Mouse (Mus musculus): ENCODE results near the gene Faap20. TPM values are rescaled to one million over a fixed set of nuclear protein-coding genes. Genes with fewer than 3 reads are reported as not detected.
A peak's percentile ranks its signal among the peaks of the same experiment; 100 is the strongest.
"Not testable (repeated sequence)": the region's sequence is repeated elsewhere in the genome, so short reads cannot be mapped to it uniquely, and the experiment has no call there.

Gene Faap20
- total RNA-seq, 2 experiments from 2014 or later, result 32.1 to 33.0 TPM

GRCm38 (mm10) chr4:155243233-155243632, 6.4 kb upstream of the Faap20 start:
- intact Hi-C loops (cut with DNase I), result no loop called here
- no peak for DNase-seq

DNA sequence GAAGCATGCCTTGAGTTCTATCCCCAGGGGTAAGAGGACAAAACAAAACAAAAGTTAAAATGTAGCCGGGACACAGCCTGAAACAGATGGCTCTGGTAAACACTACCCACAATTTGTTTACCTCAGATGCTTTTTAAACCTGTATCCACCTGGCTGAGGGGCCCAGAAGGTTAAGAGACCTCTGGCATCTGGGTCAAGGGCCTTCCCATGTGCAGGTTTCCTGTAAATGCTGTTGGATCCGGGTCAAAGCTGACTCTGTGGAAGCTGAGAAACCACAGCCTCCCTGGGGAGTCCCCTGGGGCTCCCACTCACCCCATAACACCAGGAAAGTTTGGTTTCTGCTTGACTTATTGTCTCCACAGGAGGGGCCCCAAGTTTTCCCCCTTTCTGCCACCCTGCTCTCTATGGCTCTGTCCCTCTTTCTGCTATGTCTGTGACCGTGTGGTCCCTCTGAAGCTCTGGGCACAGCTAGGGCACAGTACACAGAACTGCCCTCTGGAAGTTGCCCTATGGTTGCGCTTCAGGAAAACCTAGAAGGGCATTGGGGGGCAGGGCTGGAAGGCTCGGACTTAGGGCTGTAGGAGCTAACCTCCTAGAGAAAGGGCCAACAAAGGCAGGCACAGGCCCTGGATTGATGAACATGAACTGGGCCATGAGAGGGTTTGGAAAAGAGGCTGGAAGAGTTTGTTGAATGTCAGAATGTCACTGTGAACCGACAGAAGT, 3.7 kb upstream of the Faap20 start:
- intact Hi-C loops (cut with DNase I), result no loop called here
- DNase-seq, result no peak

DNA sequence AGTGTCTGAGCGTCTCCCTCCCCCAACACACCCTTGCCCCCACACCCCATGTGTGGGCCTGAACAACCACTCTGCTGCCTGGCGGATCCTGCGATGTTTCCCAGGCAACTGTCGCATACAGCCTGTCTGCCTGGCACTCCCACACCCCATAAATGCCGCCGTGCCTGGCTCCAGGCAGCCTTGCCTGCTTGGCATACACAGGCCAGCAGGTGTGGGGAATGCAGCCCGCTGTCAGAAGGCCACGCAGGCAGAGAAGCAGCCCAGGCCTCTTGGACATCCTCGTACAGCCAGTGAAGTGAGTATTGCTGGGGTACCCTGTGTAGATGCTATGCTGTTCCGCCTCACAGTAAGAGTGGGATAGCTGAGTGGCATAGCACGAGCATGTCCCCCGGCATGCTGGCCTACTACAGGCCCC, 2.9 kb upstream of the Faap20 start:
- peak; percentile 82 for DNase-seq
- intact Hi-C loops (cut with DNase I), result no loop called here

GRCm38 (mm10) chr4:155248054-155248453, 1.5 kb upstream of the Faap20 start:
- DNase-seq; intact Hi-C loops (cut with DNase I): not testable (repeated sequence)

- intact Hi-C loops (cut with DNase I), result loop anchor here (1.0 kb wide), 1 partner anchor 154 kb away; no protein-coding TSS in a partner anchor
- peak; percentile 96 for DNase-seq
Observed at GRCm38 (mm10) chr4:155249257-155249647, 350 bp upstream of the Faap20 start.

DNA sequence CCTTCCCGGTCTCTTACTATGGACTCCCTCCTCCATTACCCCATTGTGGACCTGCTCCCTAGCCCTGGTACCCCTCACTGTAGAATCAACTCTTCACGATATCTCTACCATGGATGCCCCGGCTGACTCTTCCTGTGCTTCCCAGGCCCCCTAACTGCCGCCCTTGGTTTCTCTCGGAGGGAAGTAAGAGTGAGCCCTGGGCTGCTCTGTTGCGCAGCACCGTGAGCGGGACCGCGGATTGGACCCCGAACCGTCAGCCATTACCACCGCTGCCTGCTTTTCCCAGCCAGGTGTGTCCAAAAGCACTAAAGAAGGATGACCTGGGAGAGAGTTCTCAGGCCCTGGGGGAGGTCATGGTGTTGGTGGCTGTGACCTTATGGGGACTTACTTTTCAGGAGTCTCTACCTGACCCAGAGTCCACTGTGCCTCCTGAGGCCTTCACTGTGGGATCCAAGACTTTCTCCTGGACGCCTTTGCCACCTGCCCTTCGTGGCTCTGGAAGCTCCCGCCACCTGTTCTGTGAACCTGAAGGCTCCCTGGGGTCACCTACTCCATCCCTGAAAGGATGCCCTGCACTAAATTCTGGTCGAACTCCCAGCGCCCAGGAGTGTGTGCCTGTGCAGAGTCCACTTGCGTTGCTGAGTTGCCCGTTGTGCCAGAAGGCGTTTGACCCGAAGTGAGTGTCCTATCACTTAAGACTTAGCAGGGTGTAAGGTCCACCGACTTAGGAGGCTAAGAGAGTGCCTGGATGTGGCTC, 937 bp downstream of the Faap20 start:
- intact Hi-C loops (cut with DNase I), result loop anchor here (5.0 kb wide), 1 partner anchor 57 kb away; no protein-coding TSS in a partner anchor
- DNase-seq, result no peak

DNA sequence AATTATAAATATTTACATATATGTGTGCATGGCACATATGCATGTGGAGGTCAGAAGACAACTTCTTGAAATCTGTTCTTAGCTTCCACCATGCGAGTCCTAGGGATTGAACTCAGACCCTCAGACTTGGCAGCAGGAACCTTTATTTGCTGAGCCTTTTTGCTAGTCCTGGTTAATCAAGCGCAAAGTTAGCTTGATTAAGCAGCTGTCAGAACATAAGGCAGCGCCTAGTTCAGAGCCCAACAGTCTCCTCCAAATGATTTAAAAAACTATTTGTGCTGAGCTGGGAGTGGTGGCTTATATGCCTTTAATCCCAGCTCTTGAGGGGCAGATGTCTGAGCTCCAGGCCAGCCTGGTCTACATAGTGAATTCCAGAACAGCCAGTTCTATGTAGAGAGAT, 1.5 kb downstream of the Faap20 start:
- intact Hi-C loops (cut with DNase I), result loop anchor here (5.0 kb wide), 1 partner anchor 56 kb away; no protein-coding TSS in a partner anchor
- DNase-seq, result no peak

DNA sequence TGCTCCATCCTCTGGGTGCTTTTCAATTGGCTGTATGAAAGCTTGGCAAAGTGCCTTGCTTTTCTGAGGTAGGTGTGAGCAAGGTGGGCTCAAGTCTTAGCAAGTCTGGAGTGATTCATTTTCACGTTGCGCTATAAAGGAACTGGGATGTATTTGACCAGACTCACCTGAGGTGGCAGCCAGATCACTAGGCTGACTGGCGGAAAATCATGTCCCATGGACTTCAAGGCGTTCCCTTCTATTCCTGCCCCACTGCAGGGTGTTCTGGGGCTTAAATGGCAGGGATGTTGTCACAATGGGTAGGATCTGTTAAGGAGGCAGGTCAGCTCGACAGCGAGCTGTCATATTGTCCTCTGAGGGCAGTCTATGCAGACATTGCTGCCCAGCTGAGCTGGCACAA, 2.7 kb downstream of the Faap20 start:
- intact Hi-C loops (cut with DNase I), result loop anchor here (5.0 kb wide), 1 partner anchor 55 kb away; no protein-coding TSS in a partner anchor
- no peak for DNase-seq

DNA sequence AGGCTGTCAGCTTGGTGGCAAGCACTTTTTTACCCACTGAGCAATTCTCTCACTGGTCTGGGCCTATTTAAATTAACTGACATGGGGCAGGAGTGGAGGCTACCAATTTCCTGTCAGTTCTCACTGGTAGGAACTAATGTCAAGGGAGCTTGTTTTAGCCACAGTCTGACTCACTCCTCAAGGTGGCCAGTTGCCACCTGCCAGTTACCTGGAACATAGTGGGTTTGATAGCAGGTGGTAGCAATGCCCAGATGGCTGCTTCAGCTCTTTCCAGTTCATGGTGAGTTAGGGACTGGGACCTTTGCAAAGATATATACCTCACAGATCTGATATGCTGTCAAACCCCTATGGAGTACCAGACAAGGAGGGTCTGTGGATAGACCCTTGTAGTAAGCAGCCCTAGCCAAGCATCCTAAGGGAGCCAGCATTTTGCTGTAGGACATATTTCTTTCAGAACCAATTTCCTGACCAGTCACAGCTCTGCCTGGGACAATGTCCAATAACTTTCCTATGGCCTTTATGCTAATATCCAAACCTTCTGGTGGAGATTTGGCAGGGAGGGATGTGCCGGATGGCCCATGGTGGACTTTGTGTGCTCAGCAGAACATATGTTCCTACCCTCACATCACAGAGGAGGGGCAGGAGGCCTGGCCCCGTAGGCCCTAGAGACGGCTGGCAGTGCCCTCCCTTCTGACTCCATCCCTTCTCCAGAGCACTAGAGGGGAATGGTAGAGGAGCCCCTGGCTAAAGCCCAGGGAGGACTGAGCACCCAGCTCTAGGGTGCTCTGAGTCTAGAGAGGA, 15.1 kb downstream of the Faap20 start:
- intact Hi-C loops (cut with DNase I), result no loop called here
- DNase-seq, result peak; percentile 70

DNA sequence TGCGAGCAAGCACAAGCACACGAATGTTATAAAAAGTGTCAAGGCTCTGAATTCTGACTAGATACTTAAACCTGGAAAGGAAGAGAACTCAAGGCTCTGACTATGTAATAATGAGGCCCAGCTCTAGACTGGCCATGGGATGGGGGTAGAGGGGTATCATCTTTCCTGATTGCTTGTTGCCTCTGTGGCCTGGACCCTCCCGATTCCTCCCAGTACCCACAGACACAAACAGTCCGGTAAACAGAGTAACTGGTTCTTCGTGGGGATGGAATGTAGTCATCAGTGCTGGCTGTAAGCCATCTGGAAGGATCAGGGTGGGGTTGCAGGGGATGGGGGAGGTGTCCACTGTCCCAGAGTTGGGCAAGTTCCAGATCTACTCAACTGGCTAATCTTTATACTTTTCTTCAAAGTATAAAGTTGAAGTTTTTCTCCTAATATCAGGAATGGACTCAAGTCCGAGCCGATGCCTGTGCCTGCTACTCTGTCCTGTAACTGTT, 17.5 kb downstream of the Faap20 start:
- no peak for DNase-seq
- intact Hi-C loops (cut with DNase I), result no loop called here

DNA sequence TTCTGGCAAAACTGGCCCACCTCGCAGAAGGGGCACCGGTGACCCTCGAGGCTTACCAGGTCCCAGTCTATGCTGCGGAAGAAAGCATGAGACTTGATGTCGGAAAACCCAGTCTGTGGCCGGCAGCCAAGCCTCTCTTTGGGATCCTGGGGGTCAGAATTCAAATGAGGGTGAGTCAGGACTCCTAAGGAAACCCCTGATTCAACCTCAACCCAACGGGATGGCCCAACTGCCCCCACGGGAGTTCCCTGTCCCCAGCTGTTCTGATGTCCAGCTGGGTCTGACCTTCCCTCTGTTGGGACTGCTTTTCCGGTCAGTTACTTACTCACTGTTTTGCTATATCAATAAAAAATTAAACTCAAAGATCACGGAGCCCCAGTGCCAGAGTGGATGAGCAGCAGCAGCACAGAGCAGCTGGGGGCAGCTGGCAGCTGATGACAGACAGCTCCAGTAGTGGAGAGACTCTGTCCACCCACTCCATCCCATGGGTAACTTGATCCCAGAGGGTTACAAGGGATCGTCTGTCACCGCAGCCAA, 18.1 kb downstream of the Faap20 start:
- intact Hi-C loops (cut with DNase I), result no loop called here
- peak; percentile 33 for DNase-seq

GRCm38 (mm10) chr4:155268382-155268781, 18.8 kb downstream of the Faap20 start:
- peak; percentile 71 for DNase-seq
- intact Hi-C loops (cut with DNase I), result no loop called here

DNA sequence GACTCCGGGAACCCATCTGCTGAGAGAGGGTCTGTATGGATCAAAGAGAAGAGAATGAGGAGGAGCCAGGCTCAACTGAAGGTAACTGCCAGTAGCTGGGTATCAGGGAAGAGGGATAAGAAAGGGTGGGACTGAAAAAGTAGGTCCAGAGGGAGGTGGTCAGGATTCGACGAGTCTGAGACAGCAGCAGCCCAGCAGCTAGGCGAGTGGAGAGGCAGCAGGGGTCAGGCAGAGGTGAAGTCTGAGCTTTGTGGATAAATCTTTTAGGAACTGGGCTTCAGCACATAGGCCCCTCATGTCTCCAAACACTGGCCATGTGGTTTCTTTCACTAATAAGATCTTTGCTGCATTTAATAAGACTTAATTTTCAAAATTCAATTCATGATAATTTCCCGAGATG, 24.8 kb downstream of the Faap20 start:
- intact Hi-C loops (cut with DNase I), result no loop called here
- no peak for DNase-seq

DNA sequence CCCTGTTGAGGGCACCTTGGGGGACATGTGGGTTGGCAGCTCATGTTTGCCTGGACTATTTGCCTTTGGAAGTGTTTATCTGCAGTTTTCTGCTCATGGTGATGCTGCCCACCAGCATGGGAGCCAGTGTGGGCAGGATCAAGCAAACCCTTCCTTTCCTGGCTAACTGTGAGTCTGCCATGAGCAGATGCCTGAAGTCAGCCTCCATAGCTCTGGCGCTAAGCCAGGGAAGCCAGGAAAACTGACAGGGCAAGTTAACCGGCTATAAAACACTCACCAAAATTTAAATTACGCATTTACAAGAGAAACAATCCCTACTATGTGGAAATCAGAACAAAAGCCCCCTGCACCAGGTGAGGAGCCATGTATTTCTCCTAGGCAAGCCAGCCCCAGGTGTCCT, 25.2 kb downstream of the Faap20 start:
- intact Hi-C loops (cut with DNase I), result no loop called here
- DNase-seq, result peak; percentile 37

DNA sequence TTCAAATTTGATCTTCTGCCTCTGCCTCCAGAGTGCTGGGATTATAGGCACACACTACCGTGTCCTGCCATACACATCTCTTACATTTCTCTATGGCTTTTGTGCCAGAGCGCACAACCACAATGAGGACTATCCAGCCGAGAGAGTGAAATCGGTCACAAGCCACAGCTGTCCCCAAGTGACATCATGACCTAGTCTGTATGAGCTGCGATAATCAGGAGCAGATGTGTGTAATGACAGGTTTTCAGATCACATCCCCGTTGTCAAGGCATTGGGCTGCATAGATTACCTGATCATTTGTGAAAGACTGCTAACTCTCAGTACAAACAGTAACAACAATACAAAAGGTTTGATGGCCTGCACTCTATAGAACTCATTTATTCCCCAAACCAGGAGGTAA, 28.4 kb downstream of the Faap20 start:
- intact Hi-C loops (cut with DNase I), result no loop called here
- no peak for DNase-seq

DNA sequence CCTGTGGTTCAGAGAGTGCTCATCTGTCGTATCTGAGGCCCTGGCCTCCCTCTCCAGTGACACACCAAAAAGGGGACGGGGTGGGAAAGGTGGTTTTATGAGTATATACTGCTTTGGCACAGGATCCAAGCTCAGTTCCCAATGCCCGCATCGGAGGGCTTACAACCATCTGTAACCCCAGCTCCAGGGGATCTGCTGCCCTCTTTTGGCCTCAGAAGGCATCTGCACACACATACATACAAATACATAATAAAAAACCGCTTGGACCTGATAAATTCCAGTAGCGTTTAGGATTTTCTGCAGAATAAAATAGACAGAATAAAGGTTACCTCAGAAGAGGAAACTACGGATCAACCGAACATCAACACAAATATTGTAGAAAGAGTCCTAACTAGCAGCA, 29.5 kb downstream of the Faap20 start:
- intact Hi-C loops (cut with DNase I), result no loop called here
- no peak for DNase-seq

DNA sequence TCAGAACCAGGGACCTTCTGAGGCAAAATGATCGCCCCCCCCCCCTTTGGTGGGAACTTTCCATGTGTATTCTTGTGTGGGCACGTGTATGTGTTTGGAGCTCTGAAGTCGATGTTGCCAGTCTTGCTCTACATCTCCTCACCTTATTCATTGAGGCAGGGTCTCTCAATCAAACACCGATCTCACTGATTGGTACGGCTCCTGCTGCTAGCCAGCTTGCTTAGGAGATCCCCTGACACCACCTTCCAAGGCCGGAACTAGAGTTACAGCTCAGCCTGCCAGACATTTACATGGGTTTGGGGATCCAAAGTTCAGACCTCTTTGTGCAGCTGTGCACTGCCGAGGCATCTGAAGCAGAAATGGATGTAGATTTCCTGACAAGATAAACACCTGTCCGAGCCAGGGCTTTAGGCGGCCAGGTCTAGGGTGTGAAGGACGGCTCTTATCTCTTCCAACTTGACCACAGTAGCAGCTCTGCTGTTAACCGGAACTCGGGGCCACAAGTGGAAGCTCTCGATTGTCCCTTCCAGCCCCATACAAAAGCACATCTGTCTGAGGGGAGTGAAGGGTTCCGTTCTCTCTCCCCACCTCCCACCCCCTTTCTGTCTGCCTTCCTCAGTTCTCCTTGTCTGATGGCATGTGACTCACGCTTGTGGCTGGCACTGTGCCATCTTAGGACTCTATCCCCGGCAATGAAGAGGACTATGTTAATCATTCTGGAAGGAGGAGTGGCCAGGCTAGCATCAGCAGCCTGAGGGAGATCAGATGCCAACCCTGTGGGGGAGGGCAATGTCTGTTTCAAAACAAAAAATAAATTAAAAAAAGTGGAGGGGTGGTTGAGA, 30.5 kb downstream of the Faap20 start:
- intact Hi-C loops (cut with DNase I), result no loop called here
- DNase-seq, result no peak

- intact Hi-C loops (cut with DNase I), result no loop called here
- no peak for DNase-seq
Observed at GRCm38 (mm10) chr4:155280768-155281121, 31.1 kb downstream of the Faap20 start.

DNA sequence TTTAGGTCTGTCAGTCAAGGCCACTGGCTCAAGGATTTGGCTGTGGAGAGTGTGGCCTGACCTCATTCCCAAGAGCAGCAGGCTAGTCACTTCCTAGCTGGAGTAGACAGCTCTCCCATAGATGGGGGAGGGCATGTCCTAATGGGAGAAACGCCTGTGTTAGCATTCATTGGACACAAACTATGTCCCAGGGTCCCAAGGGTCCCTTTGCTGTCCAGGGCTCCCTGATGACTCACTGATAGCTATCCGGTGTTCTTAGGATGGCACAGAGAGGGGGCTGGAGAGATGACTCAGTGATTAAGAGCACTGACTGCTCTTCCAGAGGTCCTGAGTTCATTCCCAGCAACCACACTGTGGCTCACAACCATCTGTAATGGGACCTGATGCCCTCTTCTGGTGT, 31.6 kb downstream of the Faap20 start:
- intact Hi-C loops (cut with DNase I), result no loop called here

GRCm38 (mm10) chr4:155281652-155282051, 32.0 kb downstream of the Faap20 start:
- DNase-seq, result no peak
- intact Hi-C loops (cut with DNase I), result no loop called here

More for the DNA sequence above, 31.6 kb downstream of the Faap20 start:
- DNase-seq, result no peak
